Mouse (Mus musculus) neural tube, embryonic 15.5 days (tissue): ENCODE data around the gene Smim24. TPM values are rescaled to one million over a fixed set of nuclear protein-coding genes. Genes with fewer than 3 reads are reported as not detected.

Source experiments
- ATAC-seq: fragments of 200-750 bp; cut with Nextera tagmentation; 2 replicates; pipeline ENCODE4 v1.8.0; 2017; ENCODE audit warnings: mild to moderate bottlenecking, moderate TSS enrichment, moderate library complexity; ENCODE audit not compliant: low FRiP score
- H3K27ac ChIP-seq: fragments of 300-500 bp; sonication (generic); replicated peaks from 2 replicates; pipeline ENCODE4 v1.5.1; 2015; ENCODE audit warnings: mild to moderate bottlenecking, inconsistent platforms
- H3K27me3 ChIP-seq: fragments of 300-500 bp; sonication (generic); replicated peaks from 2 replicates; pipeline ENCODE4 v1.6.1; 2015; ENCODE audit warnings: inconsistent platforms
- H3K36me3 ChIP-seq: fragments of 300-500 bp; sonication (generic); 2 replicates; pipeline ENCODE4 v1.6.1; 2015; ENCODE audit warnings: inconsistent platforms
- H3K4me1 ChIP-seq: fragments of 300-500 bp; sonication (generic); 2 replicates; pipeline ENCODE4 v1.6.1; 2015; ENCODE audit warnings: inconsistent platforms
- H3K4me2 ChIP-seq: fragments of 300-500 bp; sonication (generic); 2 replicates; pipeline ENCODE4 v1.6.1; 2015; ENCODE audit warnings: inconsistent platforms, mild to moderate bottlenecking, moderate library complexity
- H3K4me3 ChIP-seq: fragments of 300-500 bp; sonication (generic); replicated peaks from 2 replicates; pipeline ENCODE4 v1.5.1; 2015; ENCODE audit warnings: mild to moderate bottlenecking, inconsistent platforms
- H3K9ac ChIP-seq: fragments of 300-500 bp; sonication (generic); replicated peaks from 2 replicates; pipeline ENCODE4 v1.6.1; 2015; ENCODE audit warnings: mild to moderate bottlenecking, inconsistent platforms
- H3K9me3 ChIP-seq: fragments of 300-500 bp; sonication (generic); replicated peaks from 2 replicates; pipeline ENCODE4 v1.6.1; 2016; ENCODE audit warnings: inconsistent platforms
- WGBS: fragments of 180-500 bp; shearing (Covaris S2); methylation state at CpG from one replicate; pipeline ENCODE4 v1.1.7; 2015; ENCODE audit warnings: mixed read lengths; 5-methylcytosine and 5-hydroxymethylcytosine counted together
- polyA plus RNA-seq: library from polyadenylated mRNA; unstranded; fragments of >200 nt; fragmentation: Nextera tagmentation; extraction: Ambion mirVana; gene quantifications from 2 replicates; pipeline ENCODE4 v1.2.1, GENCODE M21; 2015

Smim24 gene
- polyA plus RNA-seq, 1 experiment from 2014 or later: 2.5 TPM

DNA sequence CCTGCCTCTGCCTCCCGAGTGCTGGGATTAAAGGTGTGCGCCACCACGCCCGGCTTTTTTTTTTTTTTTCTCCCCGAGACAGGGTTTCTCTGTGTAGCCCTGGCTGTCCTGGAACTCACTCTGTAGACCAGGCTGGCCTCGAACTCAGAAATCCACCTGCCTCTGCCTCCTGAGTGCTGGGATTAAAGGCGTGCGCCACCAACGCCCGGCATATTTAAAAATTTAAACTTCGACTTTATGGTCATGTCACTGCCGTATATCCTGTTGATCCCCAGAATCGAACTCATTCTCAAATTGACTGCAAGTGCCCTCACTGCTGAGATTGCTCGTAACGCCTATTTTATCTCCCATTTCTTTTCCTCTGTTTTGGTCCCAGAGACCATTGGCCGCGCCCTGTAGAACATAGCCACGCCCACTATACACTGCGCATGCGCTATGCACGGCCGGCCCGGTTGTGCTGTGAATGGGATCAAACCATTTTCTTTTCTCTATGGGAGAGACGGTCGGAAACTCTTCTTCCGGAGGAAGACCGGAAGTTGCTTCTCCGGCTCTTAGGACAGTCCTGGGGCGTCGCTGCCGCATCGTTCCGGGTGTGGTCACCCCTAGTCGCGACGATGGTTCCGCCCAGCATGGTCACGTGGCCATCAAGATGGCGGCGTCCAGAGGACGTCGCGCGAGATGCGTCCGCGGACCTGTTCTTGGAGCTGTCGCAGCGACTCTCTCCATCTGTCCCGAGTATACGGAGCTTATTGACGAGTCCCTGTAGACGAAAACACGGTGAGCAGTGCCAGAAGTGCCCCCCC, 8.8 kb upstream of the Smim24 start, which contains the start of the genes Dohh and Gm48551:
Gene Dohh, plus strand, starts transcription at position 627 of the 803 bp plus-strand sequence.
Gene Gm48551, plus strand, starts transcription at position 665 of the 803 bp plus-strand sequence.
- H3K27me3 ChIP-seq: no peaks in the 10 kb centered on the region
- ATAC-seq: peak; percentile 92
- H3K9me3 ChIP-seq: no peaks in the 10 kb centered on the region
- WGBS: 8% methylated on average over 54 of the region's 54 CpGs
- peaks cover 29% of the 10 kb centered on the region for H3K36me3 ChIP-seq
- peak within 1 kb of the TSS; percentile 97 for H3K4me2 ChIP-seq
- H3K4me3 ChIP-seq: peak within 1 kb of the TSS; percentile 96
- H3K4me1 ChIP-seq: peaks cover 22% of the 10 kb centered on the region
- peak within 1 kb of the TSS; percentile 86 for H3K27ac ChIP-seq
- peak within 1 kb of the TSS; percentile 79 for H3K9ac ChIP-seq

DNA sequence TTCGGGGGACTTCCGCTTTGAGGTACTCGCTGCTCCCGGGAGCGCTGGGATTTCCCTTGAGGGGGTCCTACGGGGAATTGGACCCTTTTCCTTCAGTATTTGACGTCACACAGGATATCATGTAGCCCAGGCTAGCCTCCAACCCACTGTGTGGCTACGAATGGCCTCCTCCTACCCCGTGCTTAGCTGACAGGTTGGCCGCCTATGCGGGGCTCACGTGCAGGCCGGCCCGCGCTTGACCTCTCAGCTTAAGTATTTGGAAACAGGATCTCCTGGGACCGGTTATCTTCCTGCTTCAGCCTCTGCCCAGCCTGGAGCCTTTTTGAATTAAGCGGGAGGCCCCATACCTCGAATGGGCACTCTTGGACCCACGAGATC, 8.3 kb upstream of the Smim24 start:
- peak overlapping the region; percentile 86 for H3K27ac ChIP-seq
- peak; percentile 25 for ATAC-seq
- H3K9ac ChIP-seq: peak overlapping the region; percentile 79
- H3K36me3 ChIP-seq: peaks cover 29% of the 10 kb centered on the region
- H3K4me3 ChIP-seq: peak overlapping the region; percentile 96
- no peaks in the 10 kb centered on the region for H3K9me3 ChIP-seq
- H3K27me3 ChIP-seq: no peaks in the 10 kb centered on the region
- H3K4me1 ChIP-seq: peaks cover 23% of the 10 kb centered on the region
- H3K4me2 ChIP-seq: peak overlapping the region; percentile 97
- 0% methylated on average over 19 of the region's 19 CpGs for WGBS

DNA sequence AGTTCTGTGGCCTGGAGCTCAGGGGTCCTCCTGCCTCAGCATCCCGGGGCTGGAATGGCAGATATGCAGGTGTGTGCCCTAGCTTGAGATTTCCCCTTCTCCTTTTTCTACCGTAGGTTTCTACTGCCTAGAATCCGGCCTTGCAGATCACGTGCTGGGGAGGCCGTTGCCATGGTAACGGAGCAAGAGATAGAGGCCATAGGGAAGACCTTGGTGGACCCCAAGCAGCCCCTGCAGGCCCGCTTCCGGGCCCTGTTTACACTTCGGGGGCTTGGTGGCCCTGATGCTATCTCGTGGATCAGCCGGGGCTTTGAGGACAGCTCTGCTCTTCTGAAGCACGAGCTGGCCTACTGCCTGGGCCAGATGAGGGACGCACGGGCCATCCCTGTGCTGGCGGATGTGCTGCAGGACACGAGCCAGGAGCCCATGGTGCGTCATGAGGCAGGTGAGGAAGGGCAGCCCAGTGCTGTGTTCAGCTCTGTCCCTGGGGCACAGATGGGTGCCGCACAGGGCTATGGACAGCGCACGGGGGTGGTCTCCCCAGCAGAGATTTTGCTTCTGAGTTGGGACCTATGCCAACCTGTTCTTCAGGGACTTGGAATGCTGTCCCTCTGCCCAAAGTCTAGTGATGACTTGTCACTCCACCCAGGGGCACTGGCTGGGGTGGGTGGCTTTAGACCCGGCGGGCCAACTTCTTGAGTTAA, 7.1 kb upstream of the Smim24 start:
- H3K27ac ChIP-seq: no peak overlapping the region
- no peaks in the 10 kb centered on the region for H3K9me3 ChIP-seq
- peak overlapping the region; percentile 97 for H3K4me2 ChIP-seq
- H3K36me3 ChIP-seq: peaks cover 29% of the 10 kb centered on the region
- peak overlapping the region; percentile 79 for H3K9ac ChIP-seq
- H3K4me3 ChIP-seq: peak overlapping the region; percentile 96
- no peak for ATAC-seq
- H3K27me3 ChIP-seq: no peaks in the 10 kb centered on the region
- peaks cover 34% of the 10 kb centered on the region for H3K4me1 ChIP-seq
- 82% methylated on average over 22 of the region's 22 CpGs for WGBS

DNA sequence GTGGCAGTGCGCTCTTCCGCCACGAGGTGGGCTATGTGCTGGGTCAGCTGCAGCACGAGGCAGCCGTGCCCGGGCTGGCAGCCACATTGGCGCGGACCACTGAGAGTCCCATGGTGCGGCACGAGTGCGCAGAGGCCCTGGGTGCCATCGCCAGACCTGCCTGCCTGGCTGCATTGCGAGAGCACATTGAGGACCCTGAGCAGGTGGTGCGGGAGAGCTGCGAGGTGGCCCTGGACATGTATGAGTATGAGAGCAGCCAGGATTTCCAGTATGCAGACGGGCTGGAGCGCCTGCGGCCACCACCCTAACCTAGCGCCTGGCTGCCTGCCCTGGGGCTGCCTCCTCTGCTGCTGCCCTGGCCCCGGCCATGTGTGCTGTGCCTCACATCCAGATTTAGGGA, 5.1 kb upstream of the Smim24 start:
- Histone ChIP-seq H3K4me3 (no peak overlapping the region), H3K36me3 (peaks cover 35% of the 10 kb centered on the region), H3K9me3 (no peaks in the 10 kb centered on the region), H3K27me3 (no peaks in the 10 kb centered on the region), H3K4me2 (no peak overlapping the region), H3K27ac (no peak overlapping the region), H3K4me1 (peaks cover 34% of the 10 kb centered on the region), H3K9ac (no peak overlapping the region)
- WGBS: 95% methylated on average over 20 of the region's 20 CpGs
- no peak for ATAC-seq

- H3K9ac ChIP-seq: 0 out of 2 replicates have a peak within 1 kb of the TSS, but pooled peaks have one; percentile 0
Observed at GRCm38 (mm10) chr10:81388505-81389055, 4.3 kb upstream of the Smim24 start, which contains the start of gene Gm48552. Gm48552 (plus strand) TSS chr10:81389005.

DNA sequence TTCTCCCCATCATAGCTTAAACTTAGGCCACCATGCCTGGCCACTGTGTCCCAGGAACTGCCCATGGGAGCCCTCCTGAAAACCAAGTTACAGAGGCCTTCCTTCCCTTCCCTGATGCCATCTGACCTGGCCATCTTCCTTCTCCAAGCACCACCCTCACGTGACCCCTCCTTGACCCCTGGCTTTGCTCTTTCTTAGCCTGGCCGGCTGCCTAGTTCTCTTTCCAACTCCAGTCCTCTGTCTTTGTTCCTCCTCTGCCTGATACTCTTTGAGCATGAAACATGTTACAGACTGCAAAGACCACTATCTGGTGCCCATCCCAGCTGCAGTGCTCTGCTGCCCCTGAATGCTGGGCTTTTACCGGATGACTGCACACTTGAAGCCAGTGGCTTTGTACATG, 3.5 kb upstream of the Smim24 start:
- H3K9me3 ChIP-seq: no peaks in the 10 kb centered on the region
- H3K9ac ChIP-seq: 0 out of 2 replicates have a peak overlapping the region, but pooled peaks have one; percentile 0
- 49% methylated on average over 3 of the region's 3 CpGs for WGBS
- H3K4me1 ChIP-seq: peaks cover 48% of the 10 kb centered on the region
- peak overlapping the region; percentile 3; the same call in 1 of the 2 replicates for H3K27ac ChIP-seq
- H3K36me3 ChIP-seq: peaks cover 35% of the 10 kb centered on the region
- no peak overlapping the region for H3K4me2 ChIP-seq
- H3K27me3 ChIP-seq: no peaks in the 10 kb centered on the region
- H3K4me3 ChIP-seq: no peak overlapping the region
- no peak for ATAC-seq

More at GRCm38 (mm10) chr10:81388505-81389055, 4.3 kb upstream of the Smim24 start, which contains the start of gene Gm48552:
- H3K4me1 ChIP-seq: peaks cover 42% of the 10 kb centered on the region
- peaks cover 35% of the 10 kb centered on the region for H3K36me3 ChIP-seq
- no peak within 1 kb of the TSS for H3K4me3 ChIP-seq
- no peak within 1 kb of the TSS for H3K4me2 ChIP-seq
- 88% methylated on average over 5 of the region's 5 CpGs for WGBS
- H3K27ac ChIP-seq: peak within 1 kb of the TSS; percentile 3; the same call in 1 of the 2 replicates
- no peaks in the 10 kb centered on the region for H3K9me3 ChIP-seq
- H3K27me3 ChIP-seq: no peaks in the 10 kb centered on the region
- no peak for ATAC-seq

DNA sequence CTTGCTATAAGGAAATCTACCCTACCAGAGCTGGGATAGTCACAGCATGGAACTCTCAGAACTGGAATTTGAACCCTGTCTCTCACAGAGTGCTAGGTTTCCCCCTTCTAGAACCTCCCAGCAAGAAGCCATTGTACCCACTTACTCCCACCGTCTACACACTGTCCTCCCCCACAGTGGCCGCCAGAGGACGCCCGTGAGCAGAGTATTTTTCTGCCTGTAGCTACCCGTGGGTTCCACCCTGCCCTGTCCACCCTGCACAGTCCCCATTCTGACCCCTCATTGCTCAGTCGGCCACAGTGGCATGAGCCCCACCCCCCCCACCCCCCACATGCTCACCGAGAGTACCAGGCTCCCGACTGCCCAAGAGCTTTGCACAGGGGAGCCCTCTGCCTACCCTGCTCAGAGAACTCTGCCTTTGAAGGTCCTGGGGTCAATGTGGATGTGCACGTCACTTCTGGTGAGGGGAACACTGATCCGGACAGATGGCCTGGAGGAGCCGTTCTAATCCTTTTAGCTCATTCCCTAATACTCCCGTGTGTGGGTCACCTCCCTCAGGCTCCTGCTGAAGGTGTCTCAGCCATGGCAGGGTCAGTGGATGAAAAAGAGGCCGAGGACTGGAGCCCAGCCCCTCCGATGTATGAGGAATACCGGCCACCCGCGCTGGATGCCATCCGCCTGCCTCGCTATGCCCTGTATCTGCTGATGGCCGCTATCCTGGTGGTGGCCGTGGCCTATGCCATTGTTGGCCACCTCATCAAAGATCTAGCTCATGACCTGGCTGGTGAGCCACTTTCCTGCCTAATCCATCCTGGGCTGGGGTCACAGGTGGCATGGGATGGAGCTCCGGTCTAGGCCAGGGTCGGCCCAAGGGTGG, 2.8 kb upstream of the Smim24 start:
- WGBS: 64% methylated on average over 23 of the region's 23 CpGs
- H3K9ac ChIP-seq: peak overlapping the region; percentile 0; the same call in 1 of the 2 replicates
- peak overlapping the region; percentile 3; the same call in 1 of the 2 replicates for H3K27ac ChIP-seq

GRCm38 (mm10) chr10:81390678-81390965, 2.2 kb upstream of the Smim24 start:
- Histone ChIP-seq H3K27ac (no peak overlapping the region), H3K4me2 (no peak overlapping the region), H3K9me3 (no peaks in the 10 kb centered on the region), H3K4me1 (peaks cover 38% of the 10 kb centered on the region), H3K9ac (0 out of 2 replicates have a peak overlapping the region, but pooled peaks have one; percentile 0), H3K4me3 (no peak overlapping the region), H3K36me3 (peaks cover 35% of the 10 kb centered on the region), H3K27me3 (no peaks in the 10 kb centered on the region)
- WGBS: 92% methylated on average over 13 of the region's 13 CpGs
- ATAC-seq: no peak

More for the DNA sequence above, 2.8 kb upstream of the Smim24 start:
- no peaks in the 10 kb centered on the region for H3K9me3 ChIP-seq
- ATAC-seq: peak; percentile 26; the same call in 1 of the 2 replicates
- no peak overlapping the region for H3K4me3 ChIP-seq
- H3K4me2 ChIP-seq: no peak overlapping the region
- no peaks in the 10 kb centered on the region for H3K27me3 ChIP-seq
- H3K4me1 ChIP-seq: peaks cover 43% of the 10 kb centered on the region
- H3K36me3 ChIP-seq: peaks cover 35% of the 10 kb centered on the region

DNA sequence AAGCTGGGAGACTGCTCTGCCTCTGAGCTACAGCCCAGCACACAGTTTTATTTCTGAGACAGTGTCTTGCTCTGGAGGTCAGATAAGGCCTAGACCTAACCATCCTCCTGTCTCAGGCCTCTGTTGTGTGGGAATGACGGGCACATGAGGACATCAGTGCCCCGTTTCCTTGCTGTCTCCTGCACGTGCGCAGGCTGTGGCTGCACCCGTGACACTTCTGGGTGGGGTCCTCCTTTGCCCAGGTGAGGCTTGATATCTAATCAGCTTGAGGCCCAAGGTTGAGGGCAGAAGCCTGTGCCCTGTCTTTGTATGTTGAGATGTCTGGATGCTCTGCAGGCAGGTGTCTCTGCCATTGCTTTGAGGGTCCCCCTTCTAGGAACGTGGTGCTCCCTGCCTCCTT, 581 bp upstream of the Smim24 start:
- no peaks in the 10 kb centered on the region for H3K9me3 ChIP-seq
- H3K36me3 ChIP-seq: peaks cover 21% of the 10 kb centered on the region
- H3K4me2 ChIP-seq: no peak overlapping the region
- H3K4me1 ChIP-seq: peaks cover 38% of the 10 kb centered on the region
- no peak overlapping the region for H3K27ac ChIP-seq
- no peak overlapping the region for H3K9ac ChIP-seq
- no peak overlapping the region for H3K4me3 ChIP-seq
- no peak for ATAC-seq
- WGBS: 89% methylated on average over 6 of the region's 6 CpGs
- no peaks in the 10 kb centered on the region for H3K27me3 ChIP-seq

DNA sequence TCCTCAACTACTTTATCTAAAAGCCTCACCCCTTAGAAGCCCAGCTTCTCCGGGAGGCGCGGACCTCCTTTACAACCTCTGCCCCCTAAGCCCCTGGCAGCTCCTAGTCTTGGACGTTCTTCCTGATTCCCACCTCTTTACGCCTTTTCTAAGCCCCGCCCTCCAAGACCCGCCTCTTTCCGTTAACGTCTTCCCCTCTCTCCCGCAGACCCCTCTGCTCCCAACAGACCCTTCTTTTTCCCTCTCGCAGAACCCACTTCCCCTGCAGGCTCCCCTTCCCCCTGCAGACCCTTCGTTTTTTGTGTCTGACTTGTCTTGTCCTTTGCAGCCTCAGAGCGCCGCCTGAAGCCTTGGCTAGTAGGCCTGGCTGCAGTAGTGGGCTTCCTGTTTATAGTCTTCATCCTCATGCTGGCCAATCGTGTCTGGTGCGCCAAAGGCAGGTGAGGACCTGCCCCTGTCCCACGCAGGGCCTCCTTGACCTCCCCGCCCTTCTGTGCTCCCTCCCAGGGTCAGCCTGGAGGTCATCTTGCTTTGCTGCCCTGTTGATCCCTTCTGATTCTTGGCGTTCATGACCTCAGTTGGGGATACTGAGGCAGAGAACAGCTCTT, 709 bp downstream of the Smim24 start:
- Histone ChIP-seq H3K9ac (peak overlapping the region; percentile 17; the same call in 1 of the 2 replicates), H3K27ac (0 out of 2 replicates have a peak overlapping the region, but pooled peaks have one; percentile 13), H3K27me3 (no peaks in the 10 kb centered on the region), H3K4me2 (peak overlapping the region; percentile 50), H3K4me3 (peak overlapping the region; percentile 17; the same call in 1 of the 2 replicates), H3K4me1 (peaks cover 45% of the 10 kb centered on the region), H3K9me3 (no peaks in the 10 kb centered on the region), H3K36me3 (peaks cover 12% of the 10 kb centered on the region)
- WGBS: 12% methylated on average over 19 of the region's 19 CpGs
- ATAC-seq: no peak
